Mouse (Mus musculus) adrenal gland, postnatal 25 days (tissue): ENCODE results near the gene Lrrc57. TPM values are rescaled to one million over a fixed set of nuclear protein-coding genes. Genes with fewer than 3 reads are reported as not detected.
"Not testable (repeated sequence)": the region's sequence is repeated elsewhere in the genome, so short reads cannot be mapped to it uniquely, and the experiment has no call there.

ENCODE experiments used
- DNase-seq: peaks from one replicate; pipeline ENCODE4 v3.0.0; 2021; ENCODE audit warnings: mixed read lengths
- total RNA-seq: library from RNA; stranded (reverse); gene quantifications from 2 replicates; pipeline ENCODE4 v1.2.3, GENCODE M21; 2021

Lrrc57 gene
- total RNA-seq, 1 experiment from 2014 or later = 27.9 TPM

DNA sequence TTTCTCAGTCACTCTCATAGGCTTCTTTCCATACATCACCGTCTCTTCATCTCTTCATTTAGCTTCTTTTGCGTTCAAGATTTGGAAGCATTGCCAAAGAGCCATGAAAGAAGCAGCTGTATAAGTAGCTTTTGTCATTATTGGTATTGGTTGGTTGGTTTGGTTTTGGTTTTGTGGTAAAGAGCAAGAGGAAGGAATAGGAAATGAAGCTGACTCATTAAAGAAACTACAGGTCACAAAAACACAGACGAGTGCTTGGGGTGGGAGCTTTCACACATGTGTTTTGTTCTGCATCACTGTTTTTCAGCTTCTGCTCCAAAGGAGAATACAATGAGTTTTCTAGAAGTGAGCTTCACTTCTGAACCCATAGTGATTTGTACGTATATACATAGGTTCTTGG lies 9.8 kb downstream of the Lrrc57 start:
- no peak for DNase-seq

DNA sequence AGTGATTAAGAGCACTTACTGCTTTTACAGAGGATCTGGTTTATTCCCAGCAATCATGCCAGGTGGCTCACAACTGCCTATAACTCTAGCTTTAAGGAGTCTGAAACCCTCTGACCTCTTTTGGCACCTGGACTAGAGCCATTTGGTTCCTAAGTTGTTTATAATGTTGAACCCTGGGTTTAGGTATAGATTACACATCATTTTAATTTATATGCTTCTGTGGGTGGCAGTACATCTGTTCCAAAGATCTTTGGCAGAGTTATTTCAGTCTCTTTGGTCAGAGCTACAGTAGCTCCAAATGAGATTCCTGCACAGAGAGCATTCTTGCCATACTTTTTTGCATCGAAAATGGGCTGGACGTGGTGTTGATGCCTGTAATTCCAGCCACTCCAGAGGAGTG lies 11.6 kb downstream of the Lrrc57 start:
- DNase-seq = no peak

DNA sequence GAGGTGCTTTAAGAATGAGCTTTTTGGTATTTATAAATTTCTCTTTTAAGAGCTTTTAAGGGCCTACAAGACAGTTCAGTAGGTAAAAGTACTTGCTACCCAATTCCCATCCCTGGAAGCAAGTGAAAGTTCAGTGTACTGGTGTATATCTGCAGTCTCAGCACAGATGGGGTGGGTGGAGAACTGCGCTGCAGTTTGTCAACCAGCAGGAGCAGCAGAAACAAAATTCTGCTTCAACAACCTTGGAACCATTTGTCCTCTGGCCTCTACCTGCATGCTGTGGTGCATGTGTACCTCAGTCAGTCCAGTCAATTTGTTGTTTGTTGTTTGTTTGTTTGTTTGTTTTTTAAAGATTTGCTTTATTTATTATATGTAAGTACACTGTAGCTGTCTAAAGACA lies 17.1 kb downstream of the Lrrc57 start:
- DNase-seq = no peak

DNA sequence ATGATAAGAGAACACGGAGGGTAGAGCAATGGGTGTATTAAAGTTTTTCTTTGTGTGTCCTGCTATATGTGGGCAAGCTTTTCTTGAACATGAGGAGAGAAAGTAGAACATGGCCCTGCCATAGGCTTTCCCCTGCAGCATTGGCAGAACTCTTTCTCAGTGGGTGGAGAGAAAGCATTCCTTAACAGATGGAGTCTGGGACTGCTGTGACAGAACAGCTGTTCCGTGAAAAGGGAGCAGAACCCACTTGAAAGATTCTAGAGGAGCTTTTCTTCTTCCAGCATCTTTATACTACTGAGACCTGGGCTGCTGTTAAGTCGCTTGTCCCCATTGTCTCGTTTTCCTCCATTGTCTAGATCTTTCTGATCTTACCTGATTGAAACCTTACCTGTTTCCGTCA lies 19.6 kb downstream of the Lrrc57 start:
- no peak for DNase-seq

DNA sequence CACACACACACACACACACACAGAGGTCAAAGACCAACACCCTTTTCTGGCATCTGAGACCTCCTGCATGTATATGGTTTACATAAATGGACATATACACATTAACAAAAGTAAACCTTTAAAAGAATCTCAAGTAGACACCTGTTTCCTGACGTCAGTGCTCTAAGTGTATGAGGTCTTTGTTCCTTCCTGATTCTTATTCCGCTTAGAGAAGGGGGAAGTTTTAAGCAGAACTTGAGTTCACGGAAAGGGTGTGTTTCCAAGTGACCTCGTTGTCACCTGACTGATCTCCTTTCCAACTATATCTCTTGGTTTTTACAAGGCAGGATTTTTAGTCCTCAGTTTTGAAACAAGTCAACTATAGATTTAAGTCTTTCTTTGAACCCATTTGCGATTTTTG lies 31.0 kb downstream of the Lrrc57 start:
- DNase-seq = no peak

DNA sequence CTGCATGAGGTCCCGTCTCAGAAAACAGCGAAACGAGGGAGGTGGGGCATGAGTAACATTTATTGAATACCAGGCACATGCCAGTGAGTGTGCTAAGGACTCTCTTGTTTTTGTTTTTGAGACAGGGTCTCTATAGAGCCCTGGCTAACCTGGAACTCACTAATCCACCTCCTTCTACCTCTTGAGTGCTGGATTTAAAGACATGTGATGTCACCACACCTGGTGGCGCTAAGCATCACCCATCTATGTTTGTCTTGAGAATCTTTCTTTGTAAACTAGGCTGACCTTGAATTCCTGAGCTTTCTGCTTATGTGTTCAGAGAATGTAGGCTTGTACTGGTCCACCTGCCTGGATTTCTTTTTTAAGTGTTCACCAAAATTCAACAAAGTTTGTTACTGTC lies 31.5 kb downstream of the Lrrc57 start:
- DNase-seq = no peak

DNA sequence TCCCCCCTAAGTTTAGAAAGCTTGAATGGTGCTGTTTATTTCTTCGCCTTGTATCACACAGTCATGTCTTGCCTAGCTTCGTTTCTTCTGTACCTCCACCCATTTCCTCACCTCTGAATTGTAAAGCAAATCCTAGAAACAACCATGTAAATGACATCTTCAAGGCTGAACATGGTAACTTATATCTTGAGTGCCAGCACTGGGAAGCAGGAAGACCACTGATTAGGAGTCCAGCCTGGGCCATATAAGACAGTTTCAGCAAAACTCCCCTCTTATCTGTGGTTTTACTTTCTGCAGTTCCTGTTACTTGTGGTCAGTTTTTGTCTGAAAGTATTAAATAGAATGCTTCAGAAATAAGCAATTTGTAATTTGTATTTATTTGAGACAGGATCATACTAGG lies 33.3 kb downstream of the Lrrc57 start:
- DNase-seq = no peak

DNA sequence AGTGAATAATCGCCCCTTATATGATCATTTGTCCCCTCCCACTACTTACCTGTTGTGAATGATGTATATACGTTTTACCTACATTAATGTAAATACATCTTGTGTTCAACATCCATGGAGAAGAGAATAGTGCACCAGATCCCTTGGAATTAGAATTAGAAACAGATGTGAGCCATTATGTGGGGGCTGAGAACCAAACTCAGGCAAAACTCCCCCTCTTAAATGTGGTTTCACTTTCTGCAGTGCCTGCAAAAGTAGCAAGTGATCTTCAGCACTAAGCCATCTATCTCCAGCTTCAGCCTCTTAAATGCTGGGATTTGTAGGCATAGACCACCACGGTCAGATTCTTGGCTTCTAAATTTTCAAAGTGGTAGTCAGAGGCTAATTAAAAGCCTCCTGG lies 34.2 kb downstream of the Lrrc57 start:
- DNase-seq = no peak

DNA sequence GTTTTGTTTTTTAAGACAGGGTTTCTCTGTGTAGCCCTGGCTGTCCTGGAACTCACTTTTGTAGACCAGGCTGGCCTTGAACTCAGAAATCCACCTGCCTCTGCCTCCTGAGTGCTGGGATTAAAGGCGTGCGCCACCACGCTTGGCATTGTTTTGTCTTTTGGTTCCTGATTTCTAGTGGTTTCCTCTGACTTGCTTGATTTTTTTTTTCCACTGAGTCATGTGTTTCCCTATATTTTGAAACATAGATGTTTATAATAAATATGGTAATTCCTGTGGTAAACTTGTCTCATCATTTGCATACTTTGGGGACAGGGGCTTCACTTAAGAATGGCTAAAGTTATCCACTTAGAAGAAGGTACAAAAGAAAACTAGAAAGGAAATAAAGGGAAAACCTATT lies 37.2 kb downstream of the Lrrc57 start:
- DNase-seq = not testable (repeated sequence)

DNA sequence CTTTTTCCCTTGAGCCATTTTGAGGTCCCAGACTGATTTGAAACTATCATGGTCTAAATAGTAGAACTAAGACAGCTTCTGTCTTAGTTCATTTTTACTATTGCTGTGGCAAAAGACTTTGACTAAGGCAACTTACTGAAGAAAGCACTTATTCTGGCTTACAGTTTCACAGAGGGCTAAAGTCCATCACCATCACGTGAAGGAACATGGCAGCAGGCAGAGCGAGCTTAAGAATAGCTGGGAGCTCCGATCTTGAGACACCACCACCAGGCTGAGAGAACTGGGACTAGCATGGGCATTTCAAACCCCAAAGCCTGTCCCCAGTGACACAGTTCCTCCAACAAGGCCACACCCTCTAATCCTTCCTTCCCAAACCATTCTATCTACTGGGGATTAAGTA lies 38.2 kb downstream of the Lrrc57 start:
- no peak for DNase-seq

DNA sequence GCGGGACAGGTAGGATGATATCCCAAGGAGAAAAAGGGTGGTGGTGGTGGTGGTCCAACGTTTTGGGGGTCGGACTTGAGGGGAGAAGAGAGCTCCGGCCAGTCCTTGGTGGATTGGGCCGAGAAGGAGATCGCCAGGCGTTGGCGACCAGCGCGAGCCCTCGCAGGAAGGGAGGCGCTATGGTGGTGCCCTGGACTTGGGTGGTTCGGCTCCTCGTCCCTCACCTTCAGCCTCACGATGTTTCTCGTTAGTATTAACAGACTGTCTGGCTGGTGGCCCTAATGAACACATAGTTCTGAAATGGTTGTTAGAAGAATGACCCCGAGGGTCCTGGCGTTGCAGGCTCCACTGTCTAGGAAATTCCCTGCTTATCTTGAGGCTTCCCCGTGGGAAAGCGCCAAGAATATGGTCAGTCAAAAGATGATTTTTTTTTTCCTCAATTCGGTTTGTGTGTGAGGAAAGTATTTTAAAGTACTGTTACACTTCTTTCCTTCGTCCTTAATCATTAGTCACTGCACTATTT lies 41.5 kb downstream of the Lrrc57 start:
- DNase-seq = no peak

DNA sequence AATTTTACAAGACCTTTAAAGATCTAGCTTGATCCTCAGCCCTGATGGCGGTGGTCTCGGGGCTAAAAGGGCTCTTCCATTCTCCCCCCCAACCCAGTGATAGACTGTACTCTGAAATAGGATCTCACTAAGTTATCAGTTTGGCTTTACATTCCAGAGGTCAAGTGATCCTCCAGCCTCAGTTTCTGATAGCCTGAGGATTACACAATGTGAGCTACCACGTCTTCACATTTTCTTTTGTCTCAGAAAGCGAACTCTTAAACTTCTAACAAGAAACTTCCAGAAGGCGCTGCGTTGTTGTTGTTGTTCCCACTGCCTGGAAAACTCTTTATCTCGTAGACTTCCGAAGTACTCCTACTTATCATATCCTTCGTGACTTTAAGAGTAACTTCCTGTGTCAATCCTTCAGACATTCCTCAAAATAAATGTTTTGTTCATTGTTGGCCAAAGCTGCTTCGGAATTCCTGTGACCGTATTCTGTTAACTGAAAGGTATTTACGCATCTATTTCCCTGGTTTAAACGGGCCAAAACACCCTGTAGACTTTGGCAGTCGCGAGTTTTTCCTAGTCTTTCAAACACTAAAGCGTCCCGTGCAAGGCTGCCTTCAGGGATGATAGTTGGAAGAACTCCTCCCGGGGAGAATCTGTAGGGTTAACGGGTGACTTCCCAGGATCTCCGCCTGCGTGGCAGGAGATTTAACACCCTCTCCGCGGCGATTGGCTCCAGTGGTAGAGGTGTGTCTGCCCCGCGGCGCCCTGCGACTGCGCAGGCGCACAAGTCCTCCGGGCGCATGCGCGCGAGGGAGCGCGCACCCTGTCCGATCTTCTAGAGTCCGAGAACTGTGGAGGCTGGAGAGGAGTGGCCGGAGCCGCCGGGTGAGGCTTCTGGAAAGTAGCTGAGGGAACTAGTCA lies 42.2 kb downstream of the Lrrc57 start, which contains the start of gene Snap23:
Gene Snap23, plus strand, starts transcription at position 786 of the 912 bp plus-strand sequence.
- peak; percentile 93 for DNase-seq

DNA sequence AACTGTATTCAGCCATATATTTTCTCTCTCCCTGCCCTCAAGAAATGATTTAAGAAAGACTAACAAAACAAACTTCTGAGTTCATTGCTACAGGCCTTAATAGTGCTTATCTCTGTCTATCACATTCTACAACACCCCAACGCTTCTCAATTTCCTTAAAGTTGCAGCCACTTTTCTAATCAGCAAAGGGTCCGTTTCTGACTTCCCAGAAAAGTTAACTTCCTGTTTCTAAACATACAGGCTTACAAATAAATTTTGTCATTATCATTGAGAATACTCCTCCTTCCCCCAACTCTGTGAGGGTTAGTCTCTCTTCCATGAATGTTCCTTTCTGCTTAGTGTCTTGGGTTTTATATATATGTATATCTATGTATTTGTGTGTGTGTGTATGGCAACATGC lies 44.0 kb downstream of the Lrrc57 start:
- no peak for DNase-seq

DNA sequence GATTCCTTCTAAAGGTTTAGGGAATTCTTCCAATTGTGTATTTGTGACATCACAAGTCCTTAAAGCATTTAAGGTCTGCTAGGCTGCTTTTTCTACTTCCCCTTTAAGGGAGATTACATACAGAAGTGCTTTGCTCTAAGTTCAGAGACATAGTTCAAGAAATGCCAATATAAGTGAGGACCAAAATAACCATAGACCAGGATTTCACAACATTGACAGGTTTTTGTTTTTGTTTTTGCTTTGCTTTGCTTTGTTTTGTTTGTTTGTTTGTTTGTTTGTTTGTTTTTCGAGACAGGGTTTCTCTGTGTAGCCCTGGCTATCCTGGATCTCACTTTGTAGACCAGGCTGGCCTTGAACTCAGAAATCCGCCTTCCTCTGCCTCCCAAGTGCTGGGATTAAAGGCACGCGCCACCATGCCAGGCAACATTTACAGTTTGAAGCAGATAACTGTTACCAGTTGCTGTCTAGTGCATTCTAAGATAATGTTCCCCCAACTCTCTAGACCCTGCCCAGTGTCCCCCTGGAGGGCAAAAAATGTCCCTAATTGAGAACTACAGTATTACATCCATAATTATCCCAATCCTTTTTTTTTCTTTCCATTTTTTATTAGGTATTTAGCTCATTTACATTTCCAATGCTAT lies 44.7 kb downstream of the Lrrc57 start:
- not testable (repeated sequence) for DNase-seq

DNA sequence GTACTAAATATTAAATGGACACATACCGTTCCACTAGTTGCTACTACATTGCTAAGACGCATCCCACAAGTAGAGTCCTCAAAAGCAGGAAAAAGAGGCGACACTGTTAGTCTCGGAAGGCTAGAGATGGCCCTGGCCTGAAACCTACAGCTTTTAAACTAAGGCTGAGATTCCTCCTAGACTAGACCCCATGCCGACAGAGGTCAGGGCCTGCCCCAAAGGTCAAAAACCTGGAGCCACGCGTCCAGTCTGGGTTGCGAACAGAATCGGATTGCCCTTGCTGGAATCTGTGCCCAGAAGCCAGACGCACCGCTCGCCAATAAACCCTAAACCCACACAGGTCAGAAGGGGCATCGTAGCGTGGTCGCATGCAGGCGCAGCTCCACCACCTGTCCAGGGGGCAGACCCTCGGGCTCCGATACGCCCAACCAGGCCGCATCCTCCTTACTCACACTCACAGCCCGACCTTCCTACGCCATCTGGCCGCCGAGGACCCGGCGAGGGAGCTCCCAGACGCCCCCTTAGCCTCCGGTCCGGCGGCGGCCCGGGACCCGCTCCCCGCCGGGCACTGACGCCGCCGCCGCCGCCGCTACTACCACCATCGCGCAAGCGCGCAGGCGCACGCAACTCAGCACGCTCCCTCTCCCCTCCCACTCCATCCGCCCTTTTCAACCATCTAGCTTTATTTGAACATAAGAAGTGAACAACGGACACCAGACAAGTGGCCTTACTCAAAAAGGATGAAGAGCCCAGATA lies 45.9 kb downstream of the Lrrc57 start, which contains the start of gene Zfp106:
Gene Zfp106, minus strand, starts transcription at position 609 of the 756 bp plus-strand sequence.
- peak; percentile 88 for DNase-seq

DNA sequence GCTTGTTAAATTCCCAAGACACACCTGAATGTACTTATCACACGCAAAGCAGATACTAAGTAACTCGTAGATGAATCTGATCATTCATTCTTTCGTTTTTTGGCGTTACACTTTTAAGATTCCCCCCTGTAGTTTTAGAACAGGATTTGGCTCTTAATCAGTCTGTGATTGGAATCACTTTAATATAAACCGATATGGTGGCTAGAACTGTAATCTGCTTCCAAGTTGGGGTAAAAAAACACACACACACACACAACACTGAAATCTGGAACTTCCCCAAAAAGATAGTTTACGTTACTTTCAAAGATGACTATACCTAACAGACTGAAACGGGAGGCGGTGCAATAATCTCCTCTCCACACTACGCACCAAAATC lies 46.5 kb downstream of the Lrrc57 start:
- no peak for DNase-seq

DNA sequence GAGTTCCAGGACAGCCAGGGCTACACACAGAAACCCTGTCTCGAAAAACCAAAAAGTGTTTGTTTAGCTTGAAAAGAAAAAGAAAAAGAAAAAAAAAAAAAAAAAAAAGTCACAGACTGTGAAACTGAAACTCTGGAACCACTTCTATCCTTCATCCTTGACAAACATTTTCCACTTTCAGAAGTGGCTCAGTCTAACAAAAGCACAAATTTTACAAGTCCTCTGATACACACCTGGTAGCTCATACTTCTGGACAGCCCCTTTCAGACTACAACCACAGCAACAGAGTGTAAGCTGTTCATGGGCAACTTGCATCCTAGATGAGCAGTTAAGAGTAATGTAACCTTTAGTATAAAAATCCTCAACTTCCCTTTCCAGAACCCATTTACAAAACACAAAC lies 47.8 kb downstream of the Lrrc57 start:
- DNase-seq = no peak

DNA sequence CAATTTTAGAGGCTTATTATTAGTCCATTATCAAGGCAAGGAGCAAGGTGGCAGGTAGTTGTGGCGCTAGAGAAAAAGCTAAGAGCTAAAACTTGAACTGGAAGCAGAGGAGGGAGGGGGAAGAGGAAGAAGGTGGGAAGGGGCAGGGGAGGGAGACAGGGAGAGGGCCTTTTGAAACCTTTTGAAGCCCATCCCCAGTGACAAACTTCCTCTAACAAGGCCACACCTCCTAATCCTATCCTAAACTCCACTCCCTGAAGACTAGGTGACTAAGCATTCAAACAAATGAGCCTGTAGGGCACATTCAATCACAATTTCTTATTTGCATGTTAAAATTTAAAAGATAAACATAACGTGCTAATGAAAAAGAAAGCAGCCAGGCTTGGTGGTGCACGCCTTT lies 50.5 kb downstream of the Lrrc57 start:
- no peak for DNase-seq

DNA sequence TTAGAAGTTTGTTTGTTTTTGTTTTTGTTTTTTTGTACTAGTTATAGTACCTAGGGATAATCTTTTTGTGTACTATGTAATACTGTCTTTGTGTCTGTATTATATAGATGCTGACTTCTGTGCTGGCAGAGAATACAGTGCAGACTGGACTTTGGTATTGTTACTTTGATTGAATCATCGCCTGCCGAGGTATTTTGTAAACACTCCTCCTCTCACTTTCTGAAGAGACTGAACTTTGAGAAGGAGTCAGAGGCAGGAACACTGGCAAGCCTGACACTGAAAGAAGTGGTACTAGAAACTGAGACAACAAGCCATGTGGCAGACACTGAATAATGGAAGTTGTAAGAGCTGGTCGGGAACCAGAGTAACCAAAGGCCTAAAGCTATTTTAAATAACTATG lies 52.5 kb downstream of the Lrrc57 start:
- DNase-seq = no peak
